Mouse (Mus musculus) heart, adult 9 months (tissue): ENCODE data around the gene Fam210b.
A peak's percentile ranks its signal among the peaks of the same experiment; 100 is the strongest.
"Not testable (repeated sequence)": the region's sequence is repeated elsewhere in the genome, so short reads cannot be mapped to it uniquely, and the experiment has no call there.

ENCODE experiments used
- DNase-seq, 2 experiments: peaks; one replicate each; pipeline ENCODE4 v3.0.0; 2022; ENCODE audit warnings: low spot score in 2 of 2

The Fam210b gene

DNA sequence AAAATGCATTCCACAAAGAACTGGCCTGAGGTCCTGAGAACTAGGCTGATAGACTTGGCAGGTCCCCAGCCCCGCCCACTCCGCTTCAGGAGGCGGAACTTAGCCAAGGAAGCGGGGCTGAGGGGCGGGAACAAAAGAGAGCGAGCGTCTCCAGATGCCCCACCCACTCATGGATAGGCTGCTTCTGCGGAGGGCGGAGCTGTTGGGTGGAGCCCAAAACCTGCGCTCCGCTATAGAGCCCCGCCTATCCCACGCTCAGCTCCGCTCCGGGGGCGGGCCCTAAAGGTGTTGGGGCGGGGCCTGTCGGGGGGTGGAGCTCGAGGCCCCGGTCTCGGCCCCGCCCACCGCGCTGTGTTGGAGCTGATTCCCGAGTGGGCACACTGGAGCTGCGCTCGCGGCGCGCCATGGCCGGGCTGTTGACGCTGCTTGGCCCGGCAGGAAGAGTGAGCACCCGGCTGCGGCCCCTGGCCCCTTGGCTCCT lies at the start of gene Fam210b:
Fam210b (plus strand) TSS at position 308 of the 481 bp plus-strand sequence.
- peak; percentile 98 to 99 for DNase-seq

DNA sequence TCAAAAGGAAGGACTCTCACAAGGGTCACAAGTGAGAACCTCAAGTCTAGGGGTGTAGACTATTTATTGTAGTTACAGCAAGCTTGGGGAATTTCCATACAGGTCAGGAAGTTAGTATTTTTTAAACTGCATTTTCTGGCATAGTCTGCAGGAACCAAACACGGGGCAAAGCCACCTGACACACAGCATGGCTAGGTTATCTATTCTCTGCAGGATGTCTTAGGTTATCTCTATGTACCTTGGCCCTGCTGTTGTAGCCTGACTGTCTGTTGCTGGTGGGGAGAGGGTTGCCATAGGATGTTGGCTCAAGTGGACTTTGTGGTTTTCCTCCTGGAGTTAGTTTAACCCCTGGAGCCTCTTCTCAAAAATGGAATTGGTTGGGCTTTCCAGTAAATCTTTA lies 47.3 kb upstream of the Fam210b start:
- DNase-seq = no peak

DNA sequence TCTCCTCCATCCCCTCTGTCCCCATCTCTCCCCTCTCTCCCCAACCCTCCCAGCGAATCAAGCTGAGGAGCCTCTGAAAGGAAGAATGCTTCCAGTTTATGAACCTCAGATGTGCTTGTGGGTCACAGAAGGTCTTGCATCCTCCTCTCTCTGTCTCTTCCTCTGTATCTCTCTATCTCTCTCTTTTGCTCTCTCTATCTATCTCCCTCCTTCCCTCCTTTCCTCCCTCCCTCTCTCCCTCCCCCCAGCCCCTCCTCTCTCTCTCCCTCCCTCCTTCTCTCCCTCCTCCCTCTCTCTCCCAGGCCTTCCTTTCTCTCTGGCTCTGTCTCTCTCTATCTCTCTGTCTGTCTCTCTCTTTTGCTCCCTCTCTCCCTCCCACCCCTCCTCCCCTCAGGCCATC lies 46.8 kb upstream of the Fam210b start:
- no peak for DNase-seq

DNA sequence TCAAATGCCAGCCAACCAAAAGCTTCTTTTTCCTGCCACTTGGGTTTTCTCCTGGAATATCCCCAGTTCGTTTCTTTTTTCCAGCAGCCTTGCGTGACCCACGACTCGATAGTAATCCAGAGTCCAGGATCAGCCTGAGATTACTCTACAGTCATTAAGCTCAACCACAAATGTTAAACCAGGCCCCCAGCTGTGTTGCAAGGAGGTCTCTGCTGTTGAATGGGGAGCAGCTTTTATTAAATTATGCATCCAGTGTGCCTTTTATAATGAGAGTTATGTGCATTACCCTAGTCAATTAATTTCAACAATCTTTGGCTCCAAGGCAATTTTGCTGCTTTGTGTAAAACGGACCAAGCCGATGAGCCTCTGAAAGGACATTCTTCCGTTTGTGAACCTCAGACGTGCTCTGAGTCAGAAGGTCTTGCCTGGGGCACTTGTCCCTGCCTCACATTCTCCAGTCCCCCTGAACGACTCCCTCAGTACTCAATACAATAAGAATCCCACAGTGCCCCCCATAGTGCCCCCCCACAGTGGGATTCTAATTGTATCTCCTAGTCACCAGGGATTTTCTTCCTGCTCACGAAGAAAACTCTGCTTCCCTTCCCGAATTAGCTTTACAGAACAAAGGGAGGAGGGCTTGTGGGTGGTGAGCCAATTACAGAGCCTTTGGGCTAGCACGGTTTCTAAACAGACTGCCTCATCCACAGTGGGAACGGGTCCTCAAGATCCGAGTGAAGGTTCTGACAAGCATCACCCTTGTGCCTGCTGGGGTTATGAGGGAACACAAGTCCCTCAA lies 46.0 kb upstream of the Fam210b start:
- no peak for DNase-seq

DNA sequence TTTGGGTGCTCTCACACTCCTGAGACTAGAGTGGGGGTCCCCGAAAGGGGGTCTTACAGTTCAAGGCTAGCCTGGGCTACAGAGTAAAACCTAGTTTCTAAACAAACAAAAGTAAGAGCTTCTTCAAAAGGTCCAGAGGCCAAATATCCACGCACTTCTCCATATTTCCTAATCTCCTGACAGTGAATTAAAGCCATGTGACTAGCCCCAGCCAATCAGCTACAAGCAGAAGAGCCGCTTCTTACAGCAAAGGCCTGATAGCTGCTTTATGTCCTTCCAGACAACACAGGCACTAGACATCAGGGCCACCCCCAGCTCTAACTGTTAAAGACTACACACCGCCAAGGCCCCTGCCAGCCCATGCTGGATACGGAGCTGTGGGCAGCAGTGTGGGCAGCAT lies 43.0 kb upstream of the Fam210b start:
- no peak for DNase-seq

DNA sequence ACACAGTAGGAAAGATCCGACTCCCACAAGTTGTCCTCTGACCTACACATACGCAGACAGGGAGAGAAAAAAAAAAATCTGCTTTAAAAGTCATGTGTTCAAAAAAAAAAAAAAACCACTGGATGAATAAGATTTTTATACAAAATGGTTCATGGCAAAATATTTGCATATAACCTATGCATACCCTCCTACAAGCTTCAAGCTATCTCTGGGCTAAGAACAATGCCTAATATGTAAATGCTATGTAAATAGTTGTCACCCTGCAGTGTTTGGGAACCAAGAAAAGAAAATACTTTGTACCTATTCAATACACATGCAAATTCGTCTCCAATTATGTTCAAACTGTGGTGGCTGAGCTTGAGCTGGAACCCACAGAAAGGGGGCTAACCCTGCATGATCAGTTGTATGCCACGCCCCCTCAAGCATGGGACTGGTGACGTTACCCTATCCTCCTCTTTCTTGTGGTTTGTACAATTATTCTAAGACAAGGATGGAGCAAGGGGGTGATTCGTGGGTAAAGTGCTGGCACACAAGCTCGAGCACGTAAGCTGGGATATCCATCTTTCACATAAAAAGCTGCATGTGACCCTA lies 41.2 kb upstream of the Fam210b start:
- DNase-seq = no peak

DNA sequence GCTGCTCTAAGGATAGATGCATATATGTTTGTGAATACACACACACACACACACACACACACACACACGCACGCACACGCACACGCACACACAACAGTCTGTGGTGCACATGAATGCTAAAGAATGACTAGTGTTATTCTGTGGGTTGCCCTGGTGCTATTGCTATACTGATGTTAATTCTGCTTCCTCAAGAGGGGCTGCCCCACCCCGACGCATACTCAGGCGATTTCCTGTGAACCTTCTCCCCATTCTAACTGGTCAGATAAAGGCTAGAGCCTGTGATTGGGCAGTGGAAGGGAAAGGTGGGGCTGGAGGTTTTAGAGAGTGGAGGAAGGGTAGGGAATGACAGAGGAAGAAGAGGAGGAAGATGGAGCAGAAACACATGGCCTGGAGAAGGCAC lies 39.8 kb upstream of the Fam210b start:
- DNase-seq = not testable (repeated sequence)

DNA sequence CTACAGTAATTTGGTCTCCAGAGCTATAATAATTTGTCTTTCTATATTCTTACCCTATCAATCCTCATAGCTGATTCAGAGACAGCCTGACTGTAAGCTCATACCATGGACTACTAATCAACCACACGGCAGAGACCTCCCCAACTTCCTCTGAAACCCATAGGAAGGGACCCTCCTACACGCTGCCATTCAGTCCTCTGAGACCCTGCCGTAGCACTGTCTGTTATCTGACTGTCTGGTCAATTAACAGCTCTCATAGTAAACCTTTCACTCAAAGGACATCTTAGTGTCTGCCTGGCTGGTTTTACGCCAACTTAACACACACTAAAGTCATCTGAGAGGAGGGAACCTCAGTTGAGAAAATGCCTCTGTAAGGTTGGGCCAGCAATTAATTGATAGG lies 38.8 kb upstream of the Fam210b start:
- DNase-seq = no peak

DNA sequence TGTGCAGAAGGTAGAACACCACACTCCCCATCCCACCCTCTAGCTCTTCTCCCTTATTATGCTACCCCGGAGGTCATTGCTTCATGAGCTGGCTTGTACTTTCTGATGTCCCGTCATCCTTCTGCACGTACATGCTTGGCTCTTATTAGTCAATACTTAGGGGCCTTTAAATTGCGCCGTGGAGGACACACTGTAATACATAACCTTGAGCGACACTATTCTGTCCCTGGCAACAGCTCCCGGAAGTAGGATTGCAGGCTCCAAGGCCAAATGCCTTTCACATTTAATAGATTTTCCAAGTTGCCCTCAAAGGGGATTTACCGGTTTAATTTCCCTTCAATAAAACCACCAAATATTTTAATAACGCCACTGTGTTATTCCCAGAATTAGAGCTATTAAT lies 33.6 kb upstream of the Fam210b start:
- DNase-seq = no peak

DNA sequence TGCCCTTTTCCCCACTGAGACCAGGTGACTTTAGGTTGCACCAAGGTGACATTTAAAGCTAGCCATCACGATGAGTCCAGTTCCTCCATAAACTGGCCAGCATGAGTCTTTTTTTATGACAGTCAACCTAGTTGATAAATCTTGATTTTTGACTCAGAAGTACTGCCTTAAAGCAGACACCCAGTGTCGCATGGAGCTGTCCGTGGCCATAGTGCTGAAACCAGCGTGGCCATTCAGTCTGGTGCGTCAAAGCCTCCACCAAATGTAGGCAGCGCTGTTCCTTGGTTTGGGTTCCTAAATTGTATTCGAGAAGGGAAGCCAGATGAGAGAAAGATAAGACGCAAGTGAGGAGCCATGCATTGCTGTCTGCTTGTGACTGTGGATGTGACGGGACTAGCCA lies 24.5 kb upstream of the Fam210b start:
- DNase-seq = peak in 1 of 2 experiments; percentile 3

DNA sequence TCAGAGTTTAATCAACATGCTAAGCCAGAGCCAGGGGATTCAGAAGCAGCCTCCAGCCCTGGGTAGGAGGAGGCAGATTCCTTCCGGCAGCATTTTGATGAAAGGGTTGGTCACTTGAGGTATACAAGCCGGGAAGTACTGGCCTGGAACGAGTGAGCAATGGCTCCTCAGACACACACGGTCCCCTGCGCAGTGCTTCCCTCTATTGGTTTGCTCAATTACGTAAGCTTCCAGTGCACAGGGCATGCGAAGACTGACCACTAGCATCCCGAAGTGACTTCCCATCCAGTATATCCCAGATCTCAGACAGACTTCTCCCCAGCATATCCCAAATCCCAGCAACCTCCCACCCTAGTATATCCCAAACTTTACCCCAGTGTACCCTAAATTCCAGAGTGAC lies 17.1 kb upstream of the Fam210b start:
- no peak for DNase-seq

DNA sequence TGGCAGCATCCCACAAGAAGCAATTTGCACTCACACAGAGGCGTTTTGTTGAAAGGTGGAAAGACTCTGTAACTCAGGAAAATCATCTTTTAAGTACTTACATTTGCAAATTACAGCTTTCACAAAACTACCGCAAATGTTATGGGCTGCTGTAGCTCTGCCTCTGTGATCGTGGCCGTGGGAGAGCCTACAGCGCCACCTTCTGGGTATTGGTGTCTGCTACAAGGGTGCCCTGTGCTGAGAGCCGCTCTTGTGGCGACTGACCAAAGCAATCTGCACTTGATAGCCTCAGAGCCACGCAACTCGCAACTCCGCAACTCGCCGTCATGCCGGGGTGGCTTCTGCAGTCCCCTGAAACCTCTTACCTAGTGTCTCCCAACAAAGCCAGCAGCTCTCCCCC lies 16.2 kb upstream of the Fam210b start:
- no peak for DNase-seq

DNA sequence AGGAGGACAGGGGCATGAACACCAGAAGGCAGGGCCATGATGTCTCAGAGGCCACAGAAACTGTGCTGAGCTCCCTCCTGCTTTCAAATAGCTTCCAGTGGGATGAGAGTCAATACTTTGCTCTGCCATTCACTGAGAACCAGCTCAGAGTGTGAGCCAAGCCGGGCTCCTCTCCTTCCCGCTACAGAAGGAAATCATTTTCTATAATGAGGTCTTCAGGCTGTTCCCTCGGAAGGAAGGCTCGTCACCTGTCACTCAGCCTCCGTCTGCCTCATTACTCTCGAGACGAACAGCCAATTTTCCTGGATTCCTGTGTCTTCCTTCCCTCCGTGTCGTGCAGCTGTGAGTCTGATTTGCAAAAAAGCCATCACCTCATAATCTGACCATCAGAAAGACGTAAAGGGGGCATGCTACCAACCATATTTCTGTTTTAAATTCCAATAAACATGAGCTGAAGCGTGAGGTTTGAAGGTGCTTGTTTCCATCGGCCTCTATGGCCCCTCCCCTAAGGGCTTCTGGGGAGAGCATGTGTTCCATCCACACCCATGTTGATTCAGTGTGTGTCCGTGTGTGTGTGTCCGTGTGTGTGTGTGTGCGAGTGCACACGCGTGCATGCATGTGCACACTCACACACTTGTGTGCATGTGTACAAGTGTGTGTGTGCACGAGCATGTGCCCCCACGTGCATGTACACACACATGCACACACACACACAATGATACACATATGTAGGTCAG lies 7.0 kb upstream of the Fam210b start:
- no peak for DNase-seq

DNA sequence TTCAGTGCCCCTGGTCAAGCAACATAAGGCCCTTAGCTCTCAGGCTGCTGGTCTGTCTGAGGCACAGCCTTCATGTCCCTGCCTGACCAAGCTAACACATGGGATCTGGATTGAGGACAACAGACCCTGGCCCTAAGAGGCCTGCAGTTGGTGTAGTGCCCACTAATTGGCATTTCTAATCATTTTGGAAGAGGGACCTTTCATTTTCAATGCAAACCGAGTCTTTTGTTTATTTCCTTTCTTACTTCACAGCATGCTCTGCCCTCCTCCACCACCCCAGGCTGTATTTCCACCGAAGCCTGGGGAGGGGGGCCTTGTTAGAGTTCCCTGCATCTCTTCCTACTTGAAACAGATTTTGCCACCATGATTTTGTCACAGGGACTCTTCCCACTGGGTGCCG lies 4.4 kb upstream of the Fam210b start:
- DNase-seq = no peak

DNA sequence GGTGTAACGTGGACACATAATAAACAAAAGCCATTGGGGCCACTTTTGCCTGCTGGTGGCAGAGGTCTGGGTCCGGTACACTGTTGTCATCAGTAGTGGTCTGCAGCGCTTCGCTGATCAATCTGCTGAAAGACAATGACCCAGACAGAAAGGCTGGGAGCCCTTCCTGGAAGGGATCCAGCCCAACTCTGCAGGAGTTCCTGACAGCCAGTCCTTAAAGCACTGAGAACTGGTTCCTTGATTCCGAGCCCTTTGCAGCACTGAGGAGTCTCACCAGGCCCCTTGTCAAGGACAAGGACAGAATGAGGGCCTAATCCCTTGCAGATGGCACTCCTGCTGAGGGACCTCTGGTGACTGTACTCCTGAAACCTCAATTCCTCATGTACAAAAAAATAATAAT lies 3.8 kb upstream of the Fam210b start:
- no peak for DNase-seq

DNA sequence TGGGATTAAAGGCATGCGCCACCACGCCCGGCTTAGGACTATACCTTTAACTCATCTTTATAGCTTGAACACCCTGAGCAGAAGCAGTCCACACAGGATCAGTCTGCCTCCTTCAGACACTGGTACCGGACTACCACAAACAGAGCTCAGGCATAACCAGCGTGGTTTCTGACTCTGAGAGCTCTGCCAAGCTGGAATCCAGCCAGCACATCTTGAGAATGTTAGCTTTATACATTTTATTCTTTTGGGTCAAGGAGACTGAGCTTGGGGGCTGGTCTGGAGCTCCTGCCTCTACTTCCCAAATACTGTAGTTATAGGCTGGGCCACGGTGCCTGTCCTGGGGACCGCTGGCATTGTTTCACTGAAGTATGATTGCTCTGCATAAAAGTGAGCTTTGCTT lies 1.6 kb upstream of the Fam210b start:
- no peak for DNase-seq

DNA sequence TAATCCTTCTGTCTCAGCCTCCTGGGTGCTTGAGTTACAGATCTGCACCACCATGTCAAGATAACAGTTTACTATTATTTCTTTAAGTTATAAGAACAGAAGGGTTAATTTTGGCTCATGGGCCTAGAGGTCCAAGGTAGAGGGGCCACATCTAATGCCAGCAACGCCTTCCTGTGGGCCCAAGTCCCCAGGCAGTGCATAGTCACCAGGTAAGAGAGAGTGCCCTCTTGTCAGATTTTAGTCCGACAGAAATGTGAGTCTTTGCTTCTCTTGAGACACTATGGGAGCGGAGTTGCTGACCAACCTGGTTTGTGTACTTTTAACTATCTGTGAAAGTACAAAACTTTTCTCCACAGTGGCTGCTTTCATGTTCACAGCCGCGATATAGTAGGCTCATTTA lies 696 bp upstream of the Fam210b start:
- no peak for DNase-seq

DNA sequence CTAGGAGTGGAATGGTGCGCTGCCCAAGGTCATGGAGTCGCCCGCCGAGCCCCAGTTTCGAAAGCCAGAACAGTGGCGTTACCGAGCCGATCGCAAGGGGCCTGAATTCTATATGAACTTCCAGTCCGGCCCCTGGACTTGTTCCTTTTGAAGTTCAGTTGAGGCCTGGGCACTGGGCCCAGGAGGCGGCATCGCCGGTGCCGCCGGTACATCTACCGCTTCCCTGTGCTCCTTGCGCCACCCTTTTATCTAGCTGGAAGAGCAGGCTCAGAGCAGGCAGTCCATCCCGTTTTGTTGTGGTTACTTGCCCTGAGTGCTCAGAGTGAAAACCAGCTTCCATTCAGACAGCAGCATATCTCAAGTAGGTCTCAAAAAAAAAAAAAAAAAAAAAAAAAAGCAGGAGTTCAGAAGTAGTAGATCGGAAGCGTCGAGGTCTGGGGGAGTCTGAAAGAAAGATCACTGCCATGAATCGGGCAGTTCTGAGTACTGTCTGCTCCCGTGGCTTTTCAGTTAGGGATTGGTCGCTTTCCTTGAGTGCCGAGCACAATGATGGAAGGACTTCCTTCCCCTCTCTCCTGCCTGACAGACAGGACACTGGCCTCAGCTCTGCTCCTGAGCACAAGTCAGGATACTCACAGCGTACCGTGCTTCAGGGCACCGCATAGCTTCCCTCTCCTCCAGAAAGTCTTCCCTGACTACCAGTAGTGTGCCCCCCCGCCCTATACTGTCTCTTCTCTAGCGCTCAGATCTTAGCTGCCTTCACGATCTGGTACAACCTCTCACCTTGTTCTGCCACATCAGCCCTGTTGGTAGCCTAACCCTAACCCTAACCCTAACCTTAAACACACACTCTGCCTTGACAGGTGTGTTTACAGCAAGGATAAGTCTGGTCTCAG lies 917 bp downstream of the Fam210b start:
- peak; percentile 19 to 38 for DNase-seq

DNA sequence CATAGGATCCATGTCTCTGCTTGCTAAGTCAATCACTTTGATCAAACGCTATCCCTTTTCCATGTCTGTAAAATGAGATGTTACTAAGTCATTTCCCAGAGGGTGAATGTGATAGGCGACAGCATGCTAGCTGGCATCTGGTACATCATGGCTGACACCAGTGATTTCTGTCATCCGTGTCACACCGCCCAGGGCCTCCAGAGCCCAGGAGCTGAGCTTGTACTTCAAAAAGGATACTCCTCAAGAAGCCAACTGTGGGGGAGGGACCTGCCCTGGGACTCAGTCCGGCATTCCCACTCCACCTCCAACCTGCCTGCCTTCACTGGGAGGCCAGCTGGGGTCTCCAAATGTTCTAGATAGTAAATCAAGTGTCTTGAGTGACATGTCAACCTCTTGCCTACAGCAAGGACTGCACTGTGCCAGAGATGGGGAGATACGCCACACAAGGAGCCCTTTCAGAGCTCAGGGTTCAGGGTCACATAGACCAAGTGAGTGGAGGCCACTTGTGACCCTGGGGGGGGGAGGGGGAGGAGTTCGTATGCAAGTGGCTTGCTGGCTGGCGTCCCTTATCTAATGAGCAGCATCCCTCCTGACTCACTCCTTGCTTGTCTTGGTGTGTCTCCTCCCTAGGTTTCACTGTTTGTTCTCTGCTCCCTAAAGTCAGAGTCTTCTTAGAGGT lies 1.7 kb downstream of the Fam210b start:
- no peak for DNase-seq

DNA sequence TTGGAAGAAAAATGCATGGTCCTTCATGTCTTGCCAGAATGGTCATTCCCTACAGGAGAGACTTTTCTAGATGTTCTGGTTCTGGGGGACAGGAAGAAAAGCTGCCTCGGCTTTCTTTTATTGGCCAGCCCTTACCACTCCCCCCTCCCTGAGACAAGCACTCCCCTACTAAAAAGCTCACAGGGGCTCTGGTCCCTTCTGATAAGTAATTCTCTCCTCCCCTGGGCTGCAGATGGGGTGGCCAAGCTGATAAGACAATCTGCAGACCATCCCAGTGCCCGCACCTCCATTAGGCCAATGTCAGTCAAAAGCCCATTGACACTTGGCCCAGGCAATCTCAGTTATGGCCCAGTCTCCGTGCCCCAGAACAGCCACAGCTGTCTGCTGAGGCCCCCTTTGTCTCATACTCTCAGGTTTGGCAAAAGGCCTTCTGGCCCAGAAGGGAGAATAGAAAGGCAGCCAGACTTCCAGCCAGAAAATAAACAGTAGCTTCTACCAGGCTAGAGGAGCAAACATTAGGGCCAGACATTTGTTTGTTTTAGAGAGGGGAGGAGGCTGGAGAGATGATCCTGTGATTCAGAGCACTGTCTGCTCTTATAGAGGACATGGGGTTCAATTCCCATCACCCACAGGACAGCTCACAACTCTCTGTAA lies 3.1 kb downstream of the Fam210b start:
- DNase-seq = peak; percentile 17 to 41

DNA sequence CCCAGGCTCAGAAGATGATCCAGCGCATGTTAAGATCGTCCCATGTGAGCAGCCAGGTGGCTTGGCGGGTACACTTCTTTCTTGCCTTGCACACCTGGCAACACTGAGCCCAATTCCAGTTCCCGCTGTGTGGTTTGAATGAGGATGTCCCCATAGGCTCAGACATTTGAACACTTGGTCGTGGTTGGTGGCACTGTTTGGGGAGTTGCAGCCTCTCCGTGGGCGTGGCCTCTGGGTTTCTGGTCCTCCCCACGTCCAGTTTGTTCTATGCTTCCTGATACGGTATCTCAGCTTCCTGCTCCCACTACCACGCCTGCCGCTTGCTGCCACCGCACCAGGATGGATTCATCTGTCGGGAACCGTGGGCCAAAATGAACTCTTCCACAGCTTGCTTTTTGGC lies 4.4 kb downstream of the Fam210b start:
- no peak for DNase-seq
